ENCODE assay signal across 20 mouse cellular contexts in the genomic region with DNA sequence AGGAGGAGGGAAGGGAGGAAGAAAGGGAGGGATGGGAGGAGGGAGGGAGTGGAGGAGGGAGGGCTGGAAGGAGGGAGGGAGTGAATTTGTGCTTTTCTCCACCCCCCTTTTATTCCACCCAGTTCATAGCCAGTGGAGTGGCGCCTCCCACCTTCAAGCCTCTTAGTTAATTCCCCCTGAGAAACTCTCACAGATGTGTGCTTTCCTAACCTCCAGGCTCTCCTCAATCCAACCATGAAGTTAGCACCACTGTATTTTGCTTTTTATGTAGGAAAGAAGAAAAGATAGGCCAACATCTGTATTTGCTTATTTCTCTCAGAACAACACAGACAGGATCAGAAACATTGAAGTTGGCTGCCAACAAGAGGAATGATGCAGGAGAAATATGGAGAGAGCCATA.
"Had no signal": no experiment of that assay in that cellular context is flagged by ENCODE, and none has a peak within 500 bp of the region (broad histone marks: within the 10 kb centered on the region; RNA-seq: fewer than 3 reads in every experiment).

No protein-coding gene starts in this region.

- H3K4me2 ChIP-seq: lung, embryonic 15.5 days; midbrain, embryonic 12.5 days; neural tube, embryonic 13.5 days; neural tube, embryonic 15.5 days had no signal

- H3K9ac ChIP-seq: liver, postnatal 0 days; lung, embryonic 15.5 days; midbrain, embryonic 12.5 days; neural tube, embryonic 13.5 days; neural tube, embryonic 15.5 days had no signal

- ATAC-seq: liver, postnatal 0 days; midbrain, embryonic 16.5 days had no signal

- H3K4me3 ChIP-seq: lung, embryonic 15.5 days; midbrain, embryonic 10.5 days; midbrain, embryonic 12.5 days; myocyte; neural tube, embryonic 13.5 days; neural tube, embryonic 15.5 days had no signal

- H3K9me3 ChIP-seq: lung, embryonic 15.5 days; midbrain, embryonic 10.5 days; midbrain, embryonic 12.5 days; neural tube, embryonic 13.5 days; neural tube, embryonic 15.5 days had no signal

- H3K27ac ChIP-seq: lung, embryonic 15.5 days; midbrain, embryonic 10.5 days; midbrain, embryonic 12.5 days; neural tube, embryonic 13.5 days; neural tube, embryonic 15.5 days had no signal

- H3K36me3 ChIP-seq: lung, embryonic 15.5 days; midbrain, embryonic 10.5 days; midbrain, embryonic 12.5 days; neural tube, embryonic 13.5 days; neural tube, embryonic 15.5 days had no signal

- H3K27me3 ChIP-seq: lung, embryonic 15.5 days; neural tube, embryonic 13.5 days; neural tube, embryonic 15.5 days had no signal

- H3K4me1 ChIP-seq: lung, embryonic 15.5 days; midbrain, embryonic 10.5 days; midbrain, embryonic 12.5 days; neural tube, embryonic 13.5 days; neural tube, embryonic 15.5 days had no signal

- DNase-seq: liver, postnatal 0 days; lung, adult 2 months; lung, postnatal 10 days; lung, postnatal 4 days; midbrain, embryonic 14.5 days; retina, postnatal 1 day; right cerebral cortex, adult 18-20 months; right cerebral cortex, postnatal 25 days; right cerebral cortex, postnatal 4 days; spleen, adult 18-20 months; thymus, adult 18-20 months; thymus, postnatal 14 days; thymus, postnatal 36 days had no signal
